Mouse (Mus musculus) embryonic facial prominence, embryonic 14.5 days (tissue): ENCODE measurements around the gene Ppie. TPM values are rescaled to one million over a fixed set of nuclear protein-coding genes. Genes with fewer than 3 reads are reported as not detected.
"Not testable (repeated sequence)": the region's sequence is repeated elsewhere in the genome, so short reads cannot be mapped to it uniquely, and the experiment has no call there.

Source experiments
- ATAC-seq: fragments of 200-750 bp; cut with Nextera tagmentation; 2 replicates; pipeline ENCODE4 v1.8.0; 2017; ENCODE audit warnings: low read depth, moderate number of reproducible peaks, moderate TSS enrichment
- DNase-seq: peaks from one replicate; pipeline ENCODE4 v3.0.0-alpha.2; 2015; ENCODE audit warnings: low spot score
- H3K27ac ChIP-seq: fragments of 300-500 bp; sonication (generic); replicated peaks from 2 replicates; pipeline ENCODE4 v1.5.1; 2014; ENCODE audit warnings: low read depth, mild to moderate bottlenecking, low read length, moderate library complexity
- H3K27me3 ChIP-seq: fragments of 300-500 bp; sonication (generic); replicated peaks from 2 replicates; pipeline ENCODE4 v1.6.1; 2014; ENCODE audit warnings: low read length; ENCODE audit not compliant: control insufficient read depth, insufficient read depth
- H3K36me3 ChIP-seq: fragments of 300-500 bp; sonication (generic); 2 replicates; pipeline ENCODE4 v1.6.1; 2014; ENCODE audit warnings: low read length, mixed read lengths; ENCODE audit not compliant: control insufficient read depth, insufficient read depth
- H3K4me1 ChIP-seq: fragments of 300-500 bp; sonication (generic); 2 replicates; pipeline ENCODE4 v1.6.1; 2014; ENCODE audit warnings: antibody characterized with exemption, low read length; ENCODE audit not compliant: control insufficient read depth, insufficient read depth
- H3K4me2 ChIP-seq: fragments of 300-500 bp; sonication (generic); 2 replicates; pipeline ENCODE4 v1.6.1; 2014; ENCODE audit warnings: low read depth, mild to moderate bottlenecking, low read length, moderate library complexity, mixed read lengths
- H3K4me3 ChIP-seq: fragments of 300-500 bp; sonication (generic); 2 replicates; pipeline ENCODE4 v1.5.1; 2014; ENCODE audit warnings: low read depth, mild to moderate bottlenecking, low read length
- H3K9ac ChIP-seq: fragments of 300-500 bp; sonication (generic); 2 replicates; pipeline ENCODE4 v1.6.1; 2014; ENCODE audit warnings: low read depth, mild to moderate bottlenecking, low read length, moderate library complexity, mixed read lengths
- H3K9me3 ChIP-seq: fragments of 300-500 bp; sonication (generic); 2 replicates; pipeline ENCODE4 v1.6.1; 2016; ENCODE audit warnings: low read length; ENCODE audit not compliant: control insufficient read depth
- WGBS: fragments of 180-500 bp; shearing (Covaris S2); extraction: QIAGEN DNeasy Blood & Tissue Kit; methylation state at CpG from one replicate; pipeline ENCODE4 v1.1.7; 2014; 5-methylcytosine and 5-hydroxymethylcytosine counted together
- polyA plus RNA-seq: library from polyadenylated mRNA; unstranded; fragments of >200 nt; fragmentation: Nextera tagmentation; extraction: Ambion mirVana; gene quantifications from 2 replicates; pipeline ENCODE4 v1.2.1, GENCODE M21; 2014

Gene Ppie
- polyA plus RNA-seq, 1 experiment from 2014 or later = 77.8 TPM

DNA sequence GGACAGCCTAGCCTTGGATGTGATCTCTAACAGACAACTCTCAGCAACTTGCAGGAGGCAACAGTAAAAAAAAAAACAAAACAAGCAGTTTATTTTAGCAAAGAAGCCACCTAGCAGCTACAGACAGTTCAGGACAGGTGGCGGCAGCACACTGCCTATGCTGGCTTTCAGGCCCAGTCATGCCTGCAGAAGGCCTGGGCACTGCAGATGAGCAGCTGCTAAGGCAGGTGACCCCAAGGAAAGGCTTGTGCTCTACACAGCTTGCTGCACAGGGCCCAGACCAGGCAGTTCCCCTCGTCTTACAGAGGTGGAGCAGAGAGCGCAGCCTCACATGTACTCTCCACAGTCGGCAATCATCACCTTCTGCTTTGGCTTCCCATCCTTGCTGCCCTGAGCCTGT, 12.7 kb downstream of the Ppie start:
- DNase-seq = no peak
- Histone ChIP-seq H3K36me3 (peaks cover 75% of the 10 kb centered on the region), H3K27ac (no peak overlapping the region), H3K9ac (no peak overlapping the region), H3K9me3 (no peaks in the 10 kb centered on the region), H3K4me2 (no peak overlapping the region), H3K27me3 (no peaks in the 10 kb centered on the region), H3K4me3 (no peak overlapping the region), H3K4me1 (no peaks in the 10 kb centered on the region)
- WGBS = 85% methylated on average over 4 of the region's 4 CpGs
- no peak for ATAC-seq

DNA sequence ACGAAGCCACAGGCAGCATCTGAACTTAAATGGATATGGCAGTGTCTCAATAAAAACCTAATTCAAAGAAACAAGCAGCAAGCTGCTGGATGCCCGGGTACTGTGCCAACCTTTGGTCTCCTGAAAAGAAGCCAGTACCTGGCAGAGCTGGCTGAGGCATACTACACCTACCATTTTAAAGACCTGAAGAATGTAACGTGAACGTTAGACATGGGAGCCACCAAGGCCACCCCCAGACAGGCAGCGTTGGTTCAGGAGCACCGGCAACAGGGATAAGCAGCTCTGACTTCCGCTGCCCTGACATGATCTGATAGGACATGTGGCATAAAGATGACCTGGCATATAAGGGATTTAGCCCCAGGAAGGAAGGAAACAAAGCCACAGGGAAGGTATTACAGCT, 13.1 kb downstream of the Ppie start:
- Histone ChIP-seq H3K9ac (no peak overlapping the region), H3K4me2 (no peak overlapping the region), H3K27me3 (no peaks in the 10 kb centered on the region), H3K9me3 (no peaks in the 10 kb centered on the region), H3K4me3 (no peak overlapping the region), H3K27ac (no peak overlapping the region), H3K4me1 (no peaks in the 10 kb centered on the region), H3K36me3 (peaks cover 71% of the 10 kb centered on the region)
- DNase-seq (no peak), ATAC-seq (no peak)
- WGBS = 93% methylated on average over 7 of the region's 7 CpGs

DNA sequence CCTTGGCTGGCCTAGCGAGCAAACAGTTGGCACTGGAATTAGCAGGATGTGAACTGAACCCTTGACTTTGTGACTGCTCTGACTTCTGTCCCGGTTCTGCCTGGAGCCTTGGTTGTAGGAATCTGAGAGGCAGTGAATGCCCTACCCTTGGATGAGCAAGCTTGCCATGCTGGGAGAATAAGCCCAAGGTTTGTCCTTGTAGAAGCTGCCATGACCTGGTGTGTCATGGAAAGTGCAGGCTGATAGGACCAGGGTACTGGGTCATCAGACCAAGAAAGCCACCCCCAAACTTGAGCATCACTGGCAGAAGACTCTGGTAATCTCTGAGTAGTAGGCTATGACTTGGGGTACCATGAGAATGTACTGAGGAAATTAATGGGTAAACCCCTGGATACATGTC, 18.5 kb downstream of the Ppie start:
- no peak for ATAC-seq

DNA sequence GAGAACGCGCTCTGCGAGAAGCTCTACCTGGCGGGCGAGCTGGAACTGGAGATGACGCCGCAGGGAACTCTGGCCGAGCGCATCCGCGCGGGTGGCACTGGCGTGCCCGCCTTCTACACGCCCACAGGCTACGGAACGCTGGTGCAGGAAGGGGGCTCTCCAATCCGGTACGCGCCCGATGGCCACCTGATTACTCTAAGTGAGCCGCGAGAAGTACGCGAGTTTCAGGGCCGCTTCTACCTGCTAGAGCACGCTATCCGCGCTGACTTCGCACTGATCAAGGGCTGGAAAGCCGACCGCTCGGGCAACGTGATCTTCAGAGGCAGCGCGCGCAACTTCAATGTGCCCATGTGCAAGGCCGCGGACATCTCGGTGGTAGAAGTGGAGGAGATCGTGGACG, 23.1 kb downstream of the Ppie start:
- not testable (repeated sequence) for H3K27me3 ChIP-seq, H3K9me3 ChIP-seq, H3K4me1 ChIP-seq, H3K27ac ChIP-seq, H3K9ac ChIP-seq, H3K36me3 ChIP-seq, DNase-seq
- peak overlapping the region; percentile 61 for H3K4me2 ChIP-seq
- peak; percentile 74 for ATAC-seq
- 31% methylated on average over 16 of the region's 42 CpGs for WGBS
- H3K4me3 ChIP-seq = peak overlapping the region; percentile 38

More for the DNA sequence above, 18.5 kb downstream of the Ppie start:
- H3K36me3 ChIP-seq = peaks cover 18% of the 10 kb centered on the region
- H3K9ac ChIP-seq = no peak overlapping the region
- no peak overlapping the region for H3K27ac ChIP-seq
- no peak overlapping the region for H3K4me3 ChIP-seq
- no peak overlapping the region for H3K4me2 ChIP-seq
- WGBS = 92% methylated on average over 2 of the region's 2 CpGs
- DNase-seq = no peak
- no peaks in the 10 kb centered on the region for H3K4me1 ChIP-seq
- 0 out of 2 replicates have a peak, but pooled peaks cover 4% of the 10 kb centered on the region for H3K27me3 ChIP-seq
- H3K9me3 ChIP-seq = no peaks in the 10 kb centered on the region

DNA sequence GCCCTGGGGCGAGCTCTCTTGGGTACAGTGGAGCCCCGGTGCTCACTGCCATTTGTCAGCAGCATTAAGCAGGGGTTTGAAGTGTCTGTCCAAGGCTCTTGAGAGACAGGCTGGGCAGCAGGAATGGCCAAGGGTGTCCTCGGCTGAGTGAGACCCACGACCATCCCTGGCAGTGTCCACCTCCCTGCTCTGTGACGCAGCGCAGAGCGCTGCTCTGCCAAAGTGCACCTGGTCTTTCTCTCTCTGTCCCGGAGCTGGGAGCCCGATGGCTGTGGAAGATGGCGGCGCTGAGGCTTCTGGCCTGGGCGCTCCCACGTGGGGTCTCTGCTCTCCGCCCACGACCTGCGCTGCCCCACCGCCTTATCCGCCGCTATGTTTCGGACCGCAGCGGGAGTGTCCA, 23.7 kb downstream of the Ppie start, which contains the start of gene Oxct2b:
TSS of gene Oxct2b (plus strand) at position 256 of the 400 bp plus-strand sequence.
- Histone ChIP-seq H3K9ac (peak within 1 kb of the TSS; percentile 37; the same call in 1 of the 2 replicates), H3K4me1 (no peaks in the 10 kb centered on the region), H3K36me3 (no peaks in the 10 kb centered on the region), H3K27ac (no peak within 1 kb of the TSS), H3K4me3 (peak within 1 kb of the TSS; percentile 38), H3K27me3 (peaks cover 9% of the 10 kb centered on the region; the same call in 1 of the 2 replicates), H3K9me3 (no peaks in the 10 kb centered on the region), H3K4me2 (peak within 1 kb of the TSS; percentile 61)
- no peak for ATAC-seq
- no peak for DNase-seq
- 17% methylated on average over 11 of the region's 22 CpGs for WGBS

DNA sequence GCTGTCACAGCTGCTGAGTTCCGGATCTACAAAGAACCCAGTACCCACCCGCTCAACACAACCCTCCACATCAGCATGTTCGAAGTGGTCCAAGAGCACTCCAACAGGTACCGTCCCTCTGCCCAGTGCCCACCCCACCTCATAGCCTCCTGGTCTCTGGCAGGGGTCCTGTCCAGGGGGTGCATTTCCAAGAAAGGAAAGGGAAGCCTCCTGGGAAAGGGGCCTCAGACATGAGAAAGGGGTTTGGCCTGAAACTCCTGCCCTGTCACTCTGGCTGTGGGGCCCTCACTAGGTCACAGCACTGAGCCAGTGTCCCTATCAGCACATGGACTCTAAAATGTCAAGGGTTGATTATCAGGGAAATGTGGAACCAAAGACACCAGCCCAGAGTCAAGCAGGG, 25.1 kb downstream of the Ppie start:
- not testable (repeated sequence) for H3K4me3 ChIP-seq, H3K4me2 ChIP-seq, H3K27ac ChIP-seq, ATAC-seq, H3K9ac ChIP-seq, DNase-seq, H3K9me3 ChIP-seq, H3K27me3 ChIP-seq, H3K4me1 ChIP-seq, H3K36me3 ChIP-seq
- 84% methylated on average over 4 of the region's 4 CpGs for WGBS

DNA sequence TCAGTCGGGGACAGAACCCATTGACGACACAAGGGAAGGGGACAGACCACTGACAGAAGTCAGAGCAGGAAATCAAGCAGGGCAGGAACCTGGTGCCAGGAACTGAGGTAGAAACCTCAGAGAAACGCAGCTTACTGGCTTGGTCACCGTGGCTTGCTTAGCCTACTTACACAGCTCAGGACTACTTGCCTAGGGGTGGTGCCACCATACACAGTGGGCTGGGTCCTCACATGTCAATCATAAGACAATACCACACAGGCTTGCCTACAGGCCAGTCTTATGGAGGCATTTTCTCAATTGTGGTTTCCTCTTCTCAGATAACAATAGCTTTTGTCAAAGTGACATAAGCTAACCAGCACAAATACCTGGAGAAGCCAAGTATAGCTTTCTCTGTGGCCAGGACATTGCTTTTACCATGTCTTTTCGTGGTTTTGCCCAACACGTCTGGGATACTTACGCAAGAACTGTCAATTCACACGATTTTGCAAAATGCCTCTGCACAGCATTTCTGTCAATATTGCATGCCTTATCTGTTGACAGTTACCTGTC, 27.5 kb downstream of the Ppie start:
- no peak overlapping the region for H3K9ac ChIP-seq
- no peaks in the 10 kb centered on the region for H3K36me3 ChIP-seq
- 75% methylated on average over 8 of the region's 8 CpGs for WGBS
- H3K4me3 ChIP-seq = no peak overlapping the region
- H3K4me2 ChIP-seq = no peak overlapping the region
- ATAC-seq (no peak), DNase-seq (no peak)
- no peaks in the 10 kb centered on the region for H3K9me3 ChIP-seq
- no peak overlapping the region for H3K27ac ChIP-seq
- peaks cover 5% of the 10 kb centered on the region; the same call in 1 of the 2 replicates for H3K27me3 ChIP-seq
- no peaks in the 10 kb centered on the region for H3K4me1 ChIP-seq

DNA sequence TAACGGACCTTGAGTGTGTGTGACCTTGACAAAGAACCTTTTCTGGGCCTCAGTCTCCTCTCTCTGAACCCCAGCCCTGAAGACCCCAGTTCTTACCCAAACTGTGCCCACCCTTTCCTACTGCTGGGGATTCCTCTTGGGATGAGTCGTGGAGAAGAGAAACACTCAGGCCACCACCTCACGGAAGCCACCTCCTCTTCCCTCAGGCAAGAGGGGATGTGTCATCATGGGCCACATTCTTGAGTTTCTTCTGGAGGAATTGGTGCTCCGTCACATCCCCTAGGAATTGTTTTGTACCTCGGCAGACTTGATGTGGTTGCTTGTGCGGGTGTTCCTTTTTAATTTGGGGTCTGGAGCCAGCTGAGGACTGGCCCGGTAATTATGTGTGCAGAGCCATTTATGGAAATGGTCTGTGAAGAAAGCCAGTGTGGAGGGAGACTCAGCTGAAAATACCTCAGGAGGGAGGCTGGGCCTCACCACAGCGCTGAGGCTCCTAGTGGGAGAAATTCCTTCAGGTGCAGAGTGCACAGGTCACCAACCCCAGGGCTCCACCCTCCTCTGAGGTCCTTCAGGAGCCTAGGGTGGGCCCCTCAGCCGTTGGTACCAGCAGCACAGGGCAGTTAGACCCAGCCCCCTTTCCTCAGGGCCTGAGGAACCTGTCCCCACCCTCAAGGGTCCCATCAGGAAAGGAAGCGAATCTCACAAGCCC, 28.3 kb downstream of the Ppie start:
- H3K4me2 ChIP-seq, ATAC-seq: not testable (repeated sequence)

DNA sequence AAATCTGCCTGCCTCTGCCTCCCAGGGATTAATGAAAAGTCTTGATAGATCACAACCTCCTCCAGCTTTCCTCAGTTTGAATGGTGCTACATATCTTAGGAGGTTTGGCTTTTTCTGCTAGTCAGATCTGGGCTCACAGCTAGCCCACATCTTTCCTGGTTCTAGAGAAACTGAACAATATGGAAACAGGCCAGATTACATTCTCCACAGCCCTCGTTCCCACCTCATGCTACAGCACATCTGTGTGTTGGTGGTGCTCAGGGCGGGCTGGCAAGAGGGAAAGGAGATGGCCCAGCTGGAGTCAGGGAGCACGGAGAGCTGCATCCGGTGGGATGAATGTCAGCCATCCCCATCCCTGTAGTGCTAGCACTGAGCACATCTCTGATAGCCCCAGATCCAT, 29.0 kb downstream of the Ppie start:
- no peak for ATAC-seq
- Histone ChIP-seq H3K9me3 (no peaks in the 10 kb centered on the region), H3K27ac (no peak overlapping the region), H3K36me3 (no peaks in the 10 kb centered on the region), H3K4me1 (no peaks in the 10 kb centered on the region), H3K27me3 (peaks cover 13% of the 10 kb centered on the region), H3K4me2 (no peak overlapping the region), H3K9ac (no peak overlapping the region), H3K4me3 (no peak overlapping the region)
- DNase-seq = no peak
- 85% methylated on average over 4 of the region's 4 CpGs for WGBS

More for the DNA sequence above, 28.3 kb downstream of the Ppie start:
- H3K27ac ChIP-seq, H3K4me3 ChIP-seq, DNase-seq, H3K36me3 ChIP-seq, H3K9me3 ChIP-seq, H3K9ac ChIP-seq, H3K4me1 ChIP-seq: not testable (repeated sequence)
- WGBS = 74% methylated on average over 10 of the region's 10 CpGs
- peaks cover 10% of the 10 kb centered on the region for H3K27me3 ChIP-seq
